Mouse (Mus musculus) mouse trophoblast stem cell (cell line): ENCODE measurements around the gene Chpf2.
"Not testable (repeated sequence)": the region's sequence is repeated elsewhere in the genome, so short reads cannot be mapped to it uniquely, and the experiment has no call there.

Experiments
- in situ Hi-C, 2 experiments: fragments of 300-500 bp; cut with MseI, MboI; formaldehyde crosslinking; loops; 2 replicates in 1 of 2; 3 replicates in 1 of 2; pipeline ENCODE4 v1.15.1; 2025

Chpf2 gene

GRCm38 (mm10) chr5:24586547-24587199 lies at the start of gene Chpf2:
Gene Chpf2, plus strand, starts transcription at chr5:24586741.
- in situ Hi-C loops: no loop called here

- in situ Hi-C loops: no loop called here
Observed at GRCm38 (mm10) chr5:24537618-24538017, 48.9 kb upstream of the Chpf2 start.

DNA sequence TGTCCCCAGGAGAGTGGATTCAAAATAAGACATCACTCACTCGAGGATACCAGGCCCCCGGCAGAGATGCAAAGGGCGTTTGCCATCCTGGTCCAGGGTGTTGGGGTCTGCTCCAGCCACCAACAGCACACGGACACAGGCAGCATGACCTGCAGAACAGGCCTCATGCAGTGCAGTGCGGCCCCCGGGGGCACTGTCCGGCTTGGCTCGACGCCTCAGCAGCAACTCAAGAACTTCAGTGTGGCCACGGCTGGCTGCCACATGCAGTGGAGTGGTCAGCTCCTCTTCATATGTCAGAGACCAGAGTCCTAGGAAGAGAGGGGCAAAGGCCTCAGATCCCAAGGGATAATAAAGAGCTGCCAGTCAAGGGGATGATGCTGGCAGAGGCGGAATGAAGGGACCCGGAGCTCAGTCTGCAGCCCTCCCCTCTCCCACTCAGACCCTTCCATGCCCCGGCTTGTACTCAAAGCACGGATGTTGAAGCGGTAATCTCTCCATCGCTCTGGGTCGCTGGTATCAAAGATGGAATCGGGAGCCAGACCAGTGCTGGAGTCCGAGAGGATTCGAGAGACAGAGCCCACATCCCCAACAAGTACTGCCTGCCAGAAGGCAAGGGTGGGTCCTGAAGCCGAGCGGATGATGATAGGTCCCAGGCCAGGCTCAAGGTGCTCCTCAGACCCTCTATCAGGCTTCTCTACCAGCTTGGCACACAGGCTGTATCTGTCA lies 46.8 kb upstream of the Chpf2 start:
- in situ Hi-C loops: no loop called here

- in situ Hi-C loops: no loop called here
Observed at GRCm38 (mm10) chr5:24540387-24541143, 46.0 kb upstream of the Chpf2 start, which contains the start of gene Asb10. Gene Asb10, minus strand, starts transcription at chr5:24540978.

- in situ Hi-C loops: no loop called here
Observed at GRCm38 (mm10) chr5:24541144-24541569, 45.4 kb upstream of the Chpf2 start.

- in situ Hi-C loops: no loop called here
Observed at GRCm38 (mm10) chr5:24542643-24543042, 43.9 kb upstream of the Chpf2 start.

- in situ Hi-C loops: no loop called here
Observed at GRCm38 (mm10) chr5:24550598-24551316, 35.8 kb upstream of the Chpf2 start.

DNA sequence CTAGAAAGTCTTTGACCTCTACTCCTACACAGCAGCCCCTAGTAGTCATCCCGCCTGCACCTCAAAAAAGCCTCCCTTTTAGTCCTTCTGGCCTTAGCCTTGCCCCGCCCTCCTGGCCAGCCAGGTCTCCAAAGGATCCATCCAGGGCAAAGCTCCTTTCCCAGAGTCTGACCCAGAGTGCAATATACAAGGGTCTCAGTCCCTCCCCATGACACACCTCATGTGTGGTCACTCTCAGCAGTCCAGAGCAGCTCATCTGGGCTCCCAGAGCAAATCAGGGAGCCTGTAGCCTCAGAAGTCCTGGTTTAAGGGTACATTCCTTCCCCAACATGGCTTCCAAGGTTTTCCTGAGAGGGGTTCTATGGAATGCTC lies 35.2 kb upstream of the Chpf2 start:
- in situ Hi-C loops: no loop called here

- in situ Hi-C loops: no loop called here
Observed at GRCm38 (mm10) chr5:24553621-24554244, 32.8 kb upstream of the Chpf2 start.

DNA sequence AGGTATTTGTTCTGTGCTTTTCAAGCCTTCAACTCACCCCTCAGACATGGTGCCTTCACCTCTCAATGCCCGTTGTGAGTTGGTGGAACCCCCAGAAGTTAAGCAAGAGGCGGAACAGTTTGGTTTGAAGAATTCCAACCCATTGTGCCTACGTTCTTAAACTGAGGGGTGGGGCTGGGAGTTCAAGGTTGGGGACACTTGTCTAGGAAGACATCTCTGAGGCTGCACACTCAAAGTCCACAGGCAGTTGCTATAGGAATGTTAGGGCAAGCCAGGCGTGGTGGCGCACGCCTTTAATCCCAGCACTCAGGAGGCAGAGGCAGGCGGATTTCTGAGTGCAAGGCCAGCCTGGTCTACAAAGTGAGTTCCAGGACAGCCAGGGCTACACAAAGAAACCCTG lies 31.2 kb upstream of the Chpf2 start:
- in situ Hi-C loops: not testable (repeated sequence)

DNA sequence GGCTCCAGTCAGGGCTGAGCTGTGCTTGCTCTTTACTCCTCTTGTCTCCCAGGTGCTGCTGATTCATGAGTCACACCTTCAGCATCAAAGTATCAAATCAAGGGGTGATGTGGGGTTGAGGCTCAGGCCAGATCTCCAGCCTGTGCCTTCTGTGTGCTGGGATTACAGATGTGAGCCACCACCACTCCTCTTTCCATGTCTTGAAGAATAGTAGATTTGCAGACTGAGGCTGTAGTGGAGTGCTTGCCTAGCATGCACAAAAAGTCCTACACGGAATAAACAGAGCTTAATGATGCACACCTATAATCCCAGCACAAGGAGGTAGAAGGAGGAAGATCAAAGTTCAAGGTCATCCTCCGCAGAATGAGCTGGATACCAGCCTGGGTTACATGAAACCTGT lies 29.8 kb upstream of the Chpf2 start, which contains the start of gene 4931409K22Rik:
TSS of gene 4931409K22Rik (minus strand) at position 101 of the 400 bp plus-strand sequence.
- in situ Hi-C loops: no loop called here

GRCm38 (mm10) chr5:24575948-24576347 lies 10.6 kb upstream of the Chpf2 start:
- in situ Hi-C loops: no loop called here

DNA sequence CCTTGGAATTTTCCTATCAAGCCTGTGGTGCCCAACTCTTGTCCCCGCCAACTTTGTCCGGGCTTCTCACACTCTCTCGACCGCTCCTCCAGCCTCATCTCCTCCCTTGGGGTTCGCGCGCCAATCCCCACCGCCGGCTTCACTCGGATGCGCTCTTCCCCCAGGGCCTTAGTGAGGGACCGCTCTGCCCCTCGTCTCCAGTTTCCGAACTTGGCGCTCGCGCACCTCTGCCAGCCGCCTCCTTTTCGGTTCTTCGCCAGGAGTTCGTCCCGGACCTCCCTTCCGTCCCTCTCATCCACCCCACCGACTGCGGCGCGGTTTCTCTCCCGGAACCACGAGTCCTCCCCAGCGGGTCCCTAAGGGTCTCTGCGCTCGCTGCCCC lies 9.7 kb upstream of the Chpf2 start:
- in situ Hi-C loops: no loop called here

DNA sequence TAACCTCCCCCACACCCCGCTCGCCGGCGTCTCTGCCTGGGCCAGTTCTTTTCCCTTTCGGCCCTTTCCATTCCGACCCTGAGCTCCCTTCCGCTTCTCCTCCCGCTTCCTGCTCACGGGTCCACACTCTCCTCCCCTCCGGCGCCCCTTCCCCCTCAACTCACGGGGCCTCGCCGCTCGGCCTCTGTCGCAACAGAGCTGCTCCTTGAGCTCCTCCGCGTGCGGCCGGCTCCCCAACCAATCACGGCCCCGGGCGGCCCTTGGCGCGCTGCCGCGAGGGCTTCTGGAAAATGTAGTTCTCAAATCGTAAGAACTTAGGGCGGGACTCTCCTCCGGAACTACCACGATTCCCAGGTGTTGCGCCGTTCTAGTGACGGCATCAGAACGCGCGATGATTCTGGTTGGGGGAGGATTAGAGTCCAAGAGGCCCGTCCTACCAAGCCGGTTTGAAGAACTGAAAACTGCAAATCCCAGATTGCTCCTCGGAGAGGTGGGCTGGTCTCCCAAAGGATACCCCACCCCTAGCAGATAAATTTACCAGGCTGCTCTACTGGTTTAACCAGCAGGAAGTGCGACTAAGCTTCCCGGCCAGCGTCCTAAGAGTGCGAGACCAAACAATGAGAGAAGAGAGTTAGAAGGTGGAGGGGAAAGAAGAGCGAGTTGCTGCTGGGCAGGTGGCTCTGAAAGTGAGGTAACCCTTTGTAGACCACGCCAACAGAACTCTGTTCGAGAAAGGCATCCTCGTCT lies 9.2 kb upstream of the Chpf2 start, which contains the start of gene Abcf2:
TSS of gene Abcf2 (minus strand) at position 285 of the 747 bp plus-strand sequence.
- in situ Hi-C loops: no loop called here

DNA sequence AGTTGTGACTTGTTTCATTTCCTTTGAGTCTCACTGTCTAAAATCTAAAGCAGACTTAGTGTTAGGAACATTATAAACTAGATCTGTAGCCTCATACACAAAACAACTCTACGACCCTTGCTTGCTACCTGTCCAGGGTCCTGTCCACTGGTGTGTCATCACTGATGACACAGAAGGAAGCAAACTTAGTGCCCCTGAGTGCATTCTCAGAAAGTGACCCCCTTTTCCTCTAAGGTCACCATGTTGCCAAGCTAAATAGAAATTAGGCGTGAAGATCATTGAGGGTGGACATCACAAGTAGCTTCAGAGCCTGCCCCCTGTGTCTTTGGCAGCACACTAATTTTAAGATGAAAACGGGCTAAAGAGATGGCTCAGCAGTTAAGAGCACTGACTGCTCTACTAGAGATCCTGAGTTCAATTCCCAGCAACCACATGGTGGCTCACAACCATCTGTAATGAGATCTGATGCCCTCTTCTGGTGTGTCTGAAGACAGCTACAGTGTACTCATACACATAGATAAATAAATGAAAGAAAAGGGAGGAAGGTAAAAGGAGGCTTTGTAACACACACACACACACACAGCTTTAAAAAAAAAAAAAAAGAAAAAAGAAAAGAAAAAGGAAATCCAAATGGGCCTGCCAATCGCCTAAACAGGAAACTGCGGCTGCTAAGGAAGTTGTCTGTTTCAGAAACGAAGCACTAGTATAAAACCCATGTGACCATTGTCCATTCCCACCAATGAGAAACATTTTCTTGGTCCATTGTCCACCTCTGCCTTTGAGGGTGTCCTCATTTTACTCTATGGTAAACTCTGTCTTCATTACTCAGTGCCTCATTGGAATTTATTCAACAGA lies 8.2 kb upstream of the Chpf2 start:
- in situ Hi-C loops: no loop called here

DNA sequence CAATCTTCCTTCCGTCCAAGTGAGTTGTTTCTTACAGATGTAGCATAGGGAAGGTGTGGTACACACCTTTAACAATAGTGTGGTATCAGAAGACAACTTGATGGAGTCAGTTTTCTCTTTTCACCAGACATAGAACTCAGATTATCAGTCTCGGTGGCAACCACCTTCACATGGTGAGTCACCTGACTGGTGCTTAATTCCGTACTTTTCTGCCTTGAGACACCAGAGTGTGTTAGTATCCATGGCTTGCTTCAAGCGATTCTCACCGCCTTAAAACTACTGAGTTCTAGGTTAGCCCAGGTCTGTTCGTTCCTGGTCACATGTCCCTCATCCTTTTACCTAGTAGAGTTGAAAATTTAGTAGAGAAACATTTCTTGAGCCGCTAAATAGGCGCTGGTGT lies 435 bp upstream of the Chpf2 start:
- in situ Hi-C loops: no loop called here

- in situ Hi-C loops: no loop called here
Observed at GRCm38 (mm10) chr5:24587200-24587577, 648 bp downstream of the Chpf2 start.

- in situ Hi-C loops: no loop called here
Observed at GRCm38 (mm10) chr5:24589511-24590500, 3.3 kb downstream of the Chpf2 start.
